Mouse (Mus musculus) embryonic facial prominence, embryonic 11.5 days (tissue): ENCODE measurements at regions not wholly inside any gene's neighbourhood (a gene's known extent, or its start where the extent isn't known, plus 50 kb on each side); places are given as distances from the start of the nearest gene placed in this dataset.
A peak's percentile ranks its signal among the peaks of the same experiment; 100 is the strongest.

Source experiments
- ATAC-seq: fragments of 200-750 bp; cut with Nextera tagmentation; replicated peaks from 2 replicates; pipeline ENCODE4 v1.8.0; 2017; ENCODE audit warnings: low read depth; ENCODE audit not compliant: insufficient number of reproducible peaks, low FRiP score, low TSS enrichment
- DNase-seq: peaks from one replicate; pipeline ENCODE4 v3.0.0-alpha.2; 2015; ENCODE audit warnings: low spot score
- H3K27ac ChIP-seq: fragments of 300-500 bp; sonication (generic); replicated peaks from 2 replicates; pipeline ENCODE4 v1.5.1; 2014; ENCODE audit warnings: mild to moderate bottlenecking, low read depth, low read length, control low read depth
- H3K27me3 ChIP-seq: fragments of 300-500 bp; sonication (generic); 2 replicates; pipeline ENCODE4 v1.6.1; 2014; ENCODE audit warnings: mild to moderate bottlenecking, low read length, moderate library complexity, mixed read lengths; ENCODE audit not compliant: control insufficient read depth, insufficient read depth
- H3K36me3 ChIP-seq: fragments of 300-500 bp; sonication (generic); replicated peaks from 2 replicates; pipeline ENCODE4 v1.6.1; 2014; ENCODE audit warnings: low read depth, mild to moderate bottlenecking, low read length, moderate library complexity, mixed read lengths; ENCODE audit not compliant: control insufficient read depth, insufficient read depth
- H3K4me1 ChIP-seq: fragments of 300-500 bp; sonication (generic); 2 replicates; pipeline ENCODE4 v1.6.1; 2014; ENCODE audit warnings: low read length, mixed read lengths; ENCODE audit not compliant: control insufficient read depth, insufficient read depth
- H3K4me2 ChIP-seq: fragments of 300-500 bp; sonication (generic); 2 replicates; pipeline ENCODE4 v1.6.1; 2014; ENCODE audit warnings: low read depth, mild to moderate bottlenecking, control low read depth, low read length, moderate library complexity
- H3K4me3 ChIP-seq: fragments of 300-500 bp; sonication (generic); 2 replicates; pipeline ENCODE4 v1.5.1; 2014; ENCODE audit warnings: low read depth, low read length, control low read depth
- H3K9ac ChIP-seq: fragments of 300-500 bp; sonication (generic); replicated peaks from 2 replicates; pipeline ENCODE4 v1.6.1; 2014; ENCODE audit warnings: mild to moderate bottlenecking, control low read depth, low read length
- H3K9me3 ChIP-seq: fragments of 300-500 bp; sonication (generic); replicated peaks from 2 replicates; pipeline ENCODE4 v1.6.1; 2016; ENCODE audit warnings: mild to moderate bottlenecking, low read length, inconsistent platforms, mixed read lengths; ENCODE audit not compliant: control insufficient read depth
- WGBS: fragments of 180-500 bp; shearing (Covaris S2); extraction: QIAGEN DNeasy Blood & Tissue Kit; methylation state at CpG from one replicate; pipeline ENCODE4 v1.1.7; 2014; 5-methylcytosine and 5-hydroxymethylcytosine counted together

DNA sequence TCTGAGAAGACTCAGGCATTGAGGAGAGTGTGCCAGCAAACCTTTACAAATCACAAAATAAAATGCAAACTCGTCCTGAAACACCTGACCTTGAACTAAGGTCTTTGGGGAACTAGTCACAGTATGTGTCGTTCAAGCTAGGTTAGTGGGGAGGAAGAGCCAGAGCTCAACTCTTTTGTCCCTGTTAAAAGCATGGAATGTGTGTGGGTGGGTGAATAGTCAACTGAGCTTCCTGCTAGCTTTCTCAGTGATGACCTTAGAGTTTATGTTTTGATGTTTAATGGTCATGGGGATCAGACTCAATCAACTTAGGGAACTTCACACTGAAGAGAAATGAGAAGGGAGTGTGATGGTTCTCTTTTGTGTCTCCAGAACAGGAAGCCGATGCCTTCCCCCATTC is 172.7 kb upstream of the Sox9 start:
- H3K27ac ChIP-seq, result no peak overlapping the region
- 65% methylated on average over 3 of the region's 3 CpGs for WGBS
- no peak overlapping the region for H3K9ac ChIP-seq
- no peaks in the 10 kb centered on the region for H3K27me3 ChIP-seq
- ATAC-seq (no peak), DNase-seq (no peak)
- no peak overlapping the region for H3K4me2 ChIP-seq
- no peak overlapping the region for H3K4me3 ChIP-seq
- H3K9me3 ChIP-seq, result no peaks in the 10 kb centered on the region
- no peaks in the 10 kb centered on the region for H3K36me3 ChIP-seq
- no peaks in the 10 kb centered on the region for H3K4me1 ChIP-seq

- Histone ChIP-seq H3K4me3 (no peak overlapping the region), H3K9ac (no peak overlapping the region), H3K27me3 (no peaks in the 10 kb centered on the region), H3K4me1 (no peaks in the 10 kb centered on the region), H3K27ac (no peak overlapping the region), H3K4me2 (no peak overlapping the region), H3K9me3 (no peaks in the 10 kb centered on the region), H3K36me3 (no peaks in the 10 kb centered on the region)
- DNase-seq, result no peak
- ATAC-seq, result no peak
- WGBS, result 79% methylated on average over 11 of the region's 11 CpGs
Observed at GRCm38 (mm10) chr11:112611073-112611472, 171.0 kb upstream of the Sox9 start.

- Histone ChIP-seq H3K4me2 (no peak overlapping the region), H3K27ac (no peak overlapping the region), H3K9me3 (no peaks in the 10 kb centered on the region), H3K36me3 (no peaks in the 10 kb centered on the region), H3K27me3 (no peaks in the 10 kb centered on the region), H3K4me1 (no peaks in the 10 kb centered on the region; the same call in 1 of the 2 replicates), H3K4me3 (no peak overlapping the region), H3K9ac (no peak overlapping the region)
- DNase-seq, result no peak
- ATAC-seq, result no peak
- 92% methylated on average over 4 of the region's 4 CpGs for WGBS
Observed at GRCm38 (mm10) chr11:112615629-112616028, 166.4 kb upstream of the Sox9 start.

GRCm38 (mm10) chr11:112616942-112617341 is 165.1 kb upstream of the Sox9 start:
- Histone ChIP-seq H3K4me2 (no peak overlapping the region), H3K27me3 (no peaks in the 10 kb centered on the region), H3K4me1 (peaks cover 2% of the 10 kb centered on the region; the same call in 1 of the 2 replicates), H3K4me3 (no peak overlapping the region), H3K36me3 (no peaks in the 10 kb centered on the region), H3K9ac (no peak overlapping the region), H3K9me3 (no peaks in the 10 kb centered on the region), H3K27ac (no peak overlapping the region)
- 82% methylated on average over 2 of the region's 2 CpGs for WGBS
- DNase-seq (no peak), ATAC-seq (no peak)

DNA sequence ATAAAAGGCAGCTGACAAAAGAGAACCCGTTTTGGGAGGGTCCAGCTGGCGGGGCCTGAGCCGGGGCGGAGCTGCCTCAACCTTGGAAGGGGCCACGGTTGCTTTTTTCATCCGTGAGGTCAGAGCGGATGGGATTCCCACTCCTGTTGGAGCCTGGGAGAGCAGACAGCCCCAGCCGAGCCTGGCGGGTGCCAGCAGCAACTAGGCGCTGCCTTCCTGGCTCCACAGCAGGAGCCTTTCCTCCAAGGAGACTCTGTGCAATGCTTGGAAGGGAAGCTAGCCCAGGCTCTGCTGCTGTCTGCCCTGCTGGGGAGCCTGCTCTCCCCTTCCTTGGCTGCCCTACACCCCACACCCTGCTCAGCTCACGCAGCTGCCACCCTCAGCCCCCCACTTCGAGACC is 161.1 kb upstream of the Sox9 start:
- no peaks in the 10 kb centered on the region for H3K9me3 ChIP-seq
- H3K27ac ChIP-seq, result no peak overlapping the region
- H3K4me2 ChIP-seq, result peak overlapping the region; percentile 19; the same call in 1 of the 2 replicates
- no peak overlapping the region for H3K4me3 ChIP-seq
- ATAC-seq (peak; percentile 48; the same call in 1 of the 2 replicates), DNase-seq (peak; percentile 17)
- H3K9ac ChIP-seq, result peak overlapping the region; percentile 35
- WGBS, result 18% methylated on average over 12 of the region's 12 CpGs
- H3K27me3 ChIP-seq, result no peaks in the 10 kb centered on the region
- peaks cover 2% of the 10 kb centered on the region; the same call in 1 of the 2 replicates for H3K4me1 ChIP-seq
- H3K36me3 ChIP-seq, result no peaks in the 10 kb centered on the region

DNA sequence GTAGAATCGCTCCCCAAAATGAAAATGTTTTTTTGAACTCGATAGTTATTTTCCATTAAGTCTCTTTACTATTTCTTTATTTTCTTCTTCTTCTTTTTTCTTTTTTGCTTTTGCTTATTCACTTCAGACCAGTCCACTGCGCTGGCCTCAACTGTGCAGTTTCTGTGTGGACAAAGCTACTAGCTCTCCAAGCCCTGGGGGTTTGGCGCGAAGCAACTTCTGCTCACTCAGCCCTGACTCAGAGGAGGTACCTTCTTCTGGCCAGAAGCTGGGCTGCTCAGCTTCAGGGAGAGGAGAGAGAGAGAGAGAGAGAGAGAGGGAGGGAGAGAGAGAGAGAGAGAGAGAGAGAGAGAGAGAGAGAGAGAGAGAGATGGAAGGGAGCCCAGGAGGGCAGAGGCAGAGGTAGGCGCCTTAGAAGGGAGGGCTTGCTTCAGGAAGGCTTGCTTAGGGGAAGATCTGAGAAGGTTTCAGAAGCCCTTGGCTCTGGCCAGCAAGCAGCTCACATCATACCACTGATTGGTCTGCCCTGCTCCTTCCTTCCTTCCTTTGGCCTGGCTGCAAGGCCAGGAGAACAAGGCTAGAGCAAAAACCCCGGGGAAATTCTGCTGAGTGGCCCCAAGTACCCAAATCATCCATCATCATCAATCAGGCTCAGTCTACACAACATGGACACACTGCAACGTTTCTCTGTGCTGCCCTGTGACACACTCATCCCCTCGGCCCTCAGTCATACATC is 160.5 kb upstream of the Sox9 start:
- no peaks in the 10 kb centered on the region for H3K27me3 ChIP-seq
- DNase-seq, result no peak
- no peak overlapping the region for H3K4me2 ChIP-seq
- H3K4me3 ChIP-seq, result no peak overlapping the region
- H3K9me3 ChIP-seq, result no peaks in the 10 kb centered on the region
- 62% methylated on average over 9 of the region's 9 CpGs for WGBS
- no peaks in the 10 kb centered on the region for H3K36me3 ChIP-seq
- ATAC-seq, result no peak
- no peak overlapping the region for H3K27ac ChIP-seq
- no peak overlapping the region for H3K9ac ChIP-seq
- peaks cover 2% of the 10 kb centered on the region; the same call in 1 of the 2 replicates for H3K4me1 ChIP-seq

DNA sequence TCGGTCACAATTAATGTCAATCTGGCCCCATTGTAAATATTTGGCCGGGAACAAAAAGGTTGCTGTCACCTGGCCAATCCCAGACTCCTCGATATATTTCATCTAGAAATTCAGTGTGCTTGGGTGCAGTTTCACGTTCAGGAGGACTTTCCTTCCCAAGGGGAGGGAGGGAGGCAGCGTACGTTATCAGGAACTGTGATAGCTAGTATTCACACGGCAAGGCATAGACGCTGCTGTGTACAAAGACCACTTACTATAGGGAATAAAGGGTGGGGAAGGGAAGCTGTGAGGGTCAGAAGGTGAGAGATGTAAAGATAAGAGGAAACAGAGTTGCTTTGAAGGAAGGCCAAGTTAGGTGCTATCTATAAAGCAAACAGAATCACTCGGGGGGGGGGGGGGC is 132.7 kb upstream of the Sox9 start:
- 39% methylated on average over 9 of the region's 9 CpGs for WGBS
- ATAC-seq (no peak), DNase-seq (peak; percentile 20)
- Histone ChIP-seq H3K9ac (no peak overlapping the region), H3K4me1 (no peaks in the 10 kb centered on the region), H3K27me3 (no peaks in the 10 kb centered on the region), H3K27ac (no peak overlapping the region), H3K4me2 (no peak overlapping the region), H3K9me3 (no peaks in the 10 kb centered on the region), H3K36me3 (no peaks in the 10 kb centered on the region), H3K4me3 (no peak overlapping the region)

GRCm38 (mm10) chr11:112657410-112658159 is 124.4 kb upstream of the Sox9 start:
- DNase-seq (peak; percentile 70), ATAC-seq (0 out of 2 replicates have a peak, but pooled peaks have one; percentile 34)
- Histone ChIP-seq H3K4me2 (no peak overlapping the region), H3K27ac (no peak overlapping the region), H3K4me3 (no peak overlapping the region), H3K9ac (no peak overlapping the region), H3K4me1 (no peaks in the 10 kb centered on the region), H3K36me3 (no peaks in the 10 kb centered on the region), H3K9me3 (no peaks in the 10 kb centered on the region), H3K27me3 (no peaks in the 10 kb centered on the region)
- WGBS, result 40% methylated on average over 11 of the region's 11 CpGs
